Mouse (Mus musculus) MEL (cell line): ENCODE data around the gene Ahrr. TPM values are rescaled to one million over a fixed set of nuclear protein-coding genes. Genes with fewer than 3 reads are reported as not detected.

Source experiments
- DNase-seq: peaks from one replicate; pipeline ENCODE4 v3.0.0; 2011; ENCODE audit warnings: low read depth, low spot score
- H3K27ac ChIP-seq: 2 replicates; pipeline ENCODE4 v1.5.1; 2012; ENCODE audit warnings: low read depth, mild to moderate bottlenecking, control low read depth, low read length, moderate library complexity; ENCODE audit not compliant: control insufficient read depth
- H3K27me3 ChIP-seq, 2 experiments: fragments of 150-350 bp in 1 of 2; sonication (generic) in 1 of 2; 2 replicates each; pipeline ENCODE4 v1.6.1; 2012; ENCODE audit warnings: low read length in 2 of 2, mild to moderate bottlenecking in 2 of 2, improper control_type of control experiment in 1 of 2, moderate library complexity in 1 of 2; ENCODE audit not compliant: insufficient read depth in 2 of 2, control insufficient read depth in 1 of 2
- H3K36me3 ChIP-seq, 2 experiments: 2 replicates each; pipeline ENCODE4 v1.6.1; 2012 to 2014; ENCODE audit warnings: low read length in 2 of 2, improper control_type of control experiment in 1 of 2, inconsistent platforms in 1 of 2, mild to moderate bottlenecking in 1 of 2; ENCODE audit not compliant: insufficient read depth in 2 of 2, control insufficient read depth in 1 of 2
- H3K4me1 ChIP-seq, 2 experiments: fragments of 150-350 bp in 1 of 2; sonication (generic) in 1 of 2; 2 replicates each; pipeline ENCODE4 v1.6.1; 2012; ENCODE audit warnings: low read length in 2 of 2, improper control_type of control experiment in 1 of 2, mild to moderate bottlenecking in 1 of 2; ENCODE audit not compliant: insufficient read depth in 2 of 2, control insufficient read depth in 1 of 2
- H3K4me3 ChIP-seq, 2 experiments: fragments of 150-350 bp in 1 of 2; sonication (generic) in 1 of 2; 2 replicates each; pipeline ENCODE4 v1.5.1; 2012; ENCODE audit warnings: low read depth in 2 of 2, low read length in 2 of 2, mild to moderate bottlenecking in 2 of 2, moderate library complexity in 2 of 2, control low read depth in 1 of 2, improper control_type of control experiment in 1 of 2; ENCODE audit not compliant: control insufficient read depth in 1 of 2, insufficient read depth in 1 of 2
- H3K79me2 ChIP-seq: 2 replicates; pipeline ENCODE4 v1.6.1; 2012; ENCODE audit warnings: mild to moderate bottlenecking, low read length, moderate library complexity; ENCODE audit not compliant: control insufficient read depth, poor library complexity, insufficient read depth
- H3K9ac ChIP-seq: 2 replicates; pipeline ENCODE4 v1.6.1; 2012; ENCODE audit warnings: low read depth, mild to moderate bottlenecking, control low read depth, low read length, moderate library complexity; ENCODE audit not compliant: control insufficient read depth, poor library complexity, severe bottlenecking
- H3K9me3 ChIP-seq: fragments of 150-350 bp; sonication (generic); replicated peaks from 2 replicates; pipeline ENCODE4 v1.6.1; 2012; ENCODE audit warnings: mild to moderate bottlenecking, low read length, improper control_type of control experiment, moderate library complexity; ENCODE audit not compliant: insufficient read depth
- CTCF ChIP-seq, 3 experiments: IDR thresholded peaks in 2 of 3; conservative IDR thresholded peaks in 1 of 3; 2 replicates each; pipeline ENCODE4 v1.5.1; 2011 to 2012; ENCODE audit warnings: low read length in 3 of 3, low read depth in 2 of 3, mild to moderate bottlenecking in 2 of 3, improper control_type of control experiment in 1 of 3, inconsistent platforms in 1 of 3, mixed read lengths in 1 of 3, moderate library complexity in 1 of 3; ENCODE audit not compliant: control insufficient read depth in 1 of 3, insufficient read depth in 1 of 3, poor library complexity in 1 of 3, severe bottlenecking in 1 of 3
- E2F4 ChIP-seq: IDR thresholded peaks from 2 replicates; pipeline ENCODE4 v1.6.1; 2011; ENCODE audit warnings: low read depth, low read length, improper control_type of control experiment, borderline replicate concordance
- ETS1 ChIP-seq: IDR thresholded peaks from 2 replicates; pipeline ENCODE4 v1.6.1; 2012; ENCODE audit warnings: low read depth, mild to moderate bottlenecking, inconsistent platforms, low read length, improper control_type of control experiment, moderate library complexity
- GABPA ChIP-seq: IDR thresholded peaks from 2 replicates; pipeline ENCODE4 v1.6.1; 2012; ENCODE audit warnings: low read depth, mild to moderate bottlenecking, inconsistent platforms, low read length, improper control_type of control experiment, moderate library complexity
- GATA1 ChIP-seq: IDR thresholded peaks from 2 replicates; pipeline ENCODE4 v1.6.1; 2011; ENCODE audit warnings: low read depth, low read length, improper control_type of control experiment
- HCFC1 ChIP-seq: IDR thresholded peaks from 2 replicates; pipeline ENCODE4 v1.6.1; 2012; ENCODE audit warnings: low read depth, mild to moderate bottlenecking, inconsistent platforms, low read length, improper control_type of control experiment, moderate library complexity
- JUND ChIP-seq: IDR thresholded peaks from 2 replicates; pipeline ENCODE4 v1.6.1; 2011; ENCODE audit warnings: low read depth, mild to moderate bottlenecking, improper control_type of control experiment, low read length
- MAX ChIP-seq: IDR thresholded peaks from 2 replicates; pipeline ENCODE4 v1.6.1; 2011; ENCODE audit warnings: low read length, improper control_type of control experiment
- MAZ ChIP-seq: IDR thresholded peaks from 2 replicates; pipeline ENCODE4 v1.6.1; 2012; ENCODE audit warnings: low read depth, mild to moderate bottlenecking, inconsistent platforms, low read length, improper control_type of control experiment
- MXI1 ChIP-seq: IDR thresholded peaks from 2 replicates; pipeline ENCODE4 v1.6.1; 2011; ENCODE audit warnings: mild to moderate bottlenecking, low read depth, low read length, improper control_type of control experiment
- MYB ChIP-seq: IDR thresholded peaks from 2 replicates; pipeline ENCODE4 v1.6.1; 2011; ENCODE audit warnings: mild to moderate bottlenecking, low read depth, low read length, improper control_type of control experiment
- MYC ChIP-seq: IDR thresholded peaks from 2 replicates; pipeline ENCODE4 v1.6.1; 2011; ENCODE audit warnings: low read depth, mild to moderate bottlenecking, low read length, improper control_type of control experiment, moderate library complexity
- POLR2A ChIP-seq, 2 experiments: IDR thresholded peaks; 2 replicates each; pipeline ENCODE4 v1.6.1; 2011 to 2012; ENCODE audit warnings: low read length in 2 of 2, mild to moderate bottlenecking in 2 of 2, control low read depth in 1 of 2, improper control_type of control experiment in 1 of 2, low read depth in 1 of 2, moderate library complexity in 1 of 2; ENCODE audit not compliant: control insufficient read depth in 1 of 2, insufficient read depth in 1 of 2, poor library complexity in 1 of 2
- POLR2AphosphoS2 ChIP-seq: IDR thresholded peaks from 2 replicates; pipeline ENCODE4 v1.6.1; 2011; ENCODE audit warnings: low read length, improper control_type of control experiment
- POLR2AphosphoS5 ChIP-seq: IDR thresholded peaks from 2 replicates; pipeline ENCODE4 v1.6.1; 2012; ENCODE audit warnings: low read depth, borderline replicate concordance, mild to moderate bottlenecking, inconsistent platforms, low read length, moderate library complexity, mixed read lengths
- RCOR1 ChIP-seq: IDR thresholded peaks from 2 replicates; pipeline ENCODE4 v1.6.1; 2012; ENCODE audit warnings: low read depth, mild to moderate bottlenecking, inconsistent platforms, low read length, improper control_type of control experiment
- SIN3A ChIP-seq: IDR thresholded peaks from 2 replicates; pipeline ENCODE4 v1.6.1; 2012; ENCODE audit warnings: low read length, improper control_type of control experiment, inconsistent platforms
- SMC3 ChIP-seq: IDR thresholded peaks from 2 replicates; pipeline ENCODE4 v1.6.1; 2011; ENCODE audit warnings: low read depth, low read length, improper control_type of control experiment
- TCF12 ChIP-seq: IDR thresholded peaks from 2 replicates; pipeline ENCODE4 v1.6.1; 2014; ENCODE audit warnings: low read depth, mild to moderate bottlenecking, inconsistent platforms, low read length, improper control_type of control experiment, moderate library complexity
- USF2 ChIP-seq, 2 experiments: IDR thresholded peaks; 2 replicates each; pipeline ENCODE4 v1.6.1; 2011 to 2012; ENCODE audit warnings: improper control_type of control experiment in 2 of 2, low read length in 2 of 2, borderline replicate concordance in 1 of 2, inconsistent platforms in 1 of 2, low read depth in 1 of 2, mild to moderate bottlenecking in 1 of 2; ENCODE audit not compliant: insufficient read depth in 1 of 2
- ZMIZ1 ChIP-seq: IDR thresholded peaks from 2 replicates; pipeline ENCODE4 v1.6.1; 2012; ENCODE audit warnings: low read depth, mild to moderate bottlenecking, inconsistent platforms, low read length, improper control_type of control experiment, moderate library complexity
- ZNF384 ChIP-seq: IDR thresholded peaks from 2 replicates; pipeline ENCODE4 v1.6.1; 2012; ENCODE audit warnings: low read depth, mild to moderate bottlenecking, inconsistent platforms, low read length, improper control_type of control experiment
- polyA plus RNA-seq, 2 experiments: library from polyadenylated mRNA; stranded (reverse) in 1 of 2; unstranded in 1 of 2; fragments of >175 nt in 1 of 2; fragments of >200 nt in 1 of 2; gene quantifications; 2 replicates each; pipeline versions ENCODE4 v1.2.1 to v1.2.4; 2012; ENCODE audit warnings: low replicate concordance in 2 of 2, low read depth in 1 of 2; ENCODE audit not compliant: insufficient read length in 2 of 2, insufficient read depth in 1 of 2, missing spikeins in 1 of 2
- total RNA-seq: library from RNA; depleted of rRNA; stranded (reverse); fragments of 300-350 nt; gene quantifications from 2 replicates; pipeline ENCODE4 v1.2.3, GENCODE M21; 2012

Ahrr gene
- total and polyA plus RNA-seq, 3 experiments = 0.01 TPM; not detected in 2

DNA sequence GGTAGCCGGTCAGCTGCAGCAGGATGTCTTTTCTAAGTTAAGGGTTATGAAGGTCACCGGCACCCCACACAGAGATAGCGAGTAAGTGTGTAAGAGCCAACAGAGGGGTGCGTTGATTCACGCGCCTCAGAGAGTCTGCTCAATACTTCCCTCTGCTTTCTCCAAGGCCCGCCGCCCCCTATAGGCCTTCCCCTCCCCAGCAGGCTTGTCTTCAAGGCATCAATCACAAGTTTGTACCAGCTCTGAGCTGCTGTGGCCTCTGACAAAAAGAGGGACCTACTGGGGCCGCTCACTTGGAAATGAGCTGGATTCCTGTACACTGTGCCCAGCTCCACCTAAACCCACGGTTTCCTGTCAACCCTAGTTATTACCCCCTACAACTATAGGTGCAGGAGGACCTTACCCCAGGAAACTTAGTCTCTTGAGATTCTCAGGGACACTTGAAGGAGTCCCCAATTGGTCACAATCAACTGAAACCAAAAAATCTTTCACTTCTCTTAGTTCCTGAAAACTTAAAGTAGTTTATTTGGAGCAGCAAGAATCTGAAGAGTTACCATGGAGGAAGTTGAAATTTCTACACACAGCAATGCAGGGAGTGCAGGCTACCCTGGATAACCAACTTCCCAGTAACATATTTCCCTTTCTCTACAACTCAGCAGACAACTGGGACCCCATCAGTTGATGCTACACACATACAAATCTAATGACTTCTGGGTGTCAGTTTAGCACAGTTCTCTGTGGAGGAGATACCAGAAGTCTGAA lies 31.7 kb downstream of the Ahrr start:
- no peak for DNase-seq
- no peak overlapping the region for H3K4me3 ChIP-seq
- H3K79me2 ChIP-seq = no peaks in the 10 kb centered on the region
- no peak for TF ChIP-seq SIN3A
- no peak for TF ChIP-seq GABPA
- no peak for TF ChIP-seq ETS1
- TF ChIP-seq SMC3 = no peak
- TF ChIP-seq MAX = no peak
- TF ChIP-seq POLR2AphosphoS2 = no peak
- TF ChIP-seq USF2 (IDR thresholded peaks at IDR 0.05; ENCODE audit: borderline replicate concordance in 1 of 2, insufficient read depth in 1 of 2, low read depth in 1 of 2, low read length in 2 of 2) = no peak
- TF ChIP-seq MAZ = no peak
- no peak for TF ChIP-seq E2F4
- no peak for TF ChIP-seq HCFC1
- TF ChIP-seq RCOR1 = no peak
- TF ChIP-seq ZMIZ1 = no peak
- TF ChIP-seq GATA1 = no peak
- H3K4me1 ChIP-seq = no peaks in the 10 kb centered on the region
- no peak overlapping the region for H3K9ac ChIP-seq
- H3K36me3 ChIP-seq = no peaks in the 10 kb centered on the region
- no peaks in the 10 kb centered on the region for H3K9me3 ChIP-seq
- H3K27me3 ChIP-seq = no peaks in the 10 kb centered on the region
- no peak overlapping the region for H3K27ac ChIP-seq

DNA sequence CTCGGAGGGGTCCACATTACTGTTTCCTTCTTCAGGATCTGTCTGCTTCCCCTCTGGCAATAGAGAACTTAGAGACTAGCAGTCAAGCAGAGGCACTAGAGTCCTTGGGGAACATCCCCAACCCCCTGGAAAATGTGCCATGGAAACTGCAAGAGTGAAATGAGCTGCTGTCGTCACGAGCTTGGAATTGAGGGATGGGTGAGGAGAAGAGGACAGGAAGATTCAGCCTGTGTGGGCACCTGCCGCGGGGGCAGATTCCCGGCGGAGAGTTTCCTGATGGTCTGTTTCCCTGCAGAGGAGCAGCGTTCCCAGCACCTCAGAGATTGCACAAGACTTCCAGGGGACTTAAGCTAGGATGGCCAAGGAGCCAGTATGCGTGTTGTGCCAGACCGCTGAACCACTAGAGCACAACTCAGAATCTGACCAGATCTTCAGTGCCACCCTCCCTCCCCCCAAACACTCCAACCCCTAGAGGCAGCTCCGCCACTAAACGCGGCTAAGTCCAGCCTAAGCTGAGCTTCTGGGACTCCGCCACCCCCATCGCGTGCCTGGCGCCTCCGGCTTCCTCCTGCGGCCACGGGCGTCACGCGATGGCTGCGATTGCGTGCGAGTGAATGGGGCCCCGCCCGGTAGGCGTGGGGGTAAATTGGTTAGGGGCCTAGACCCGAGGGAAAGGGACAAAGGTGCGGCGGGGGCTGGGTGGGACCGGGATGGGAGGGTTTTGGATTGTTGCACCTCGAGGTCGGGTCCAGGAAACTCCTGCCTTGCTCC lies 32.5 kb downstream of the Ahrr start:
- no peaks in the 10 kb centered on the region for H3K79me2 ChIP-seq
- no peak for DNase-seq
- TF ChIP-seq E2F4 (no peak), MYC (no peak), POLR2AphosphoS5 (no peak), ETS1 (no peak), HCFC1 (no peak), TCF12 (no peak), POLR2AphosphoS2 (no peak), MXI1 (no peak), JUND (no peak), ZNF384 (no peak), MYB (no peak), GATA1 (no peak), MAZ (no peak), CTCF (IDR thresholded peaks at IDR 0.05 in 2 of 3, conservative IDR thresholded peaks at IDR 0.05 in 1 of 3; ENCODE audit: control insufficient read depth in 1 of 3, insufficient read depth in 1 of 3, low read depth in 2 of 3, low read length in 3 of 3, poor library complexity in 1 of 3, severe bottlenecking in 1 of 3) (no peak), POLR2A (IDR thresholded peaks at IDR 0.05; ENCODE audit: control insufficient read depth in 1 of 2, insufficient read depth in 1 of 2, low read depth in 1 of 2, low read length in 2 of 2, poor library complexity in 1 of 2) (no peak), SIN3A (no peak)
- no peak overlapping the region for H3K9ac ChIP-seq
- no peaks in the 10 kb centered on the region for H3K36me3 ChIP-seq
- H3K4me1 ChIP-seq = no peaks in the 10 kb centered on the region
- no peak overlapping the region for H3K4me3 ChIP-seq
- no peaks in the 10 kb centered on the region for H3K27me3 ChIP-seq
- no peak overlapping the region for H3K27ac ChIP-seq
- no peaks in the 10 kb centered on the region for H3K9me3 ChIP-seq
